Mouse (Mus musculus): Measurements from ENCODE around the gene Hpca.

Gene Hpca

GRCm38 (mm10) chr4:129136189-129136578 lies 14.3 kb upstream of the Hpca start:
- DNase-seq (ENCODE audit: low spot score in 2 of 2), result no peak

- no peak for DNase-seq (ENCODE audit: low spot score in 2 of 2)
Measured at GRCm38 (mm10) chr4:129135637-129136036, 13.8 kb upstream of the Hpca start.

GRCm38 (mm10) chr4:129134799-129135585 lies 13.2 kb upstream of the Hpca start:
- no peak for DNase-seq (ENCODE audit: low spot score in 2 of 2)

- no peak for DNase-seq (ENCODE audit: low spot score in 2 of 2)
Measured at GRCm38 (mm10) chr4:129130755-129131303, 9.0 kb upstream of the Hpca start.

GRCm38 (mm10) chr4:129130149-129130548 lies 8.3 kb upstream of the Hpca start:
- DNase-seq (ENCODE audit: low spot score in 2 of 2), result no peak

GRCm38 (mm10) chr4:129129387-129129786 lies 7.6 kb upstream of the Hpca start:
- no peak for DNase-seq (ENCODE audit: low spot score in 2 of 2)

- peak; percentile 59 to 75 for DNase-seq (ENCODE audit: low spot score in 2 of 2)
Measured at GRCm38 (mm10) chr4:129128582-129129338, 6.9 kb upstream of the Hpca start.

- DNase-seq (ENCODE audit: low spot score in 2 of 2), result no peak
Measured at GRCm38 (mm10) chr4:129125736-129126451, 4.1 kb upstream of the Hpca start.

GRCm38 (mm10) chr4:129124652-129125146 lies 2.9 kb upstream of the Hpca start:
- no peak for DNase-seq (ENCODE audit: low spot score in 2 of 2)

GRCm38 (mm10) chr4:129122719-129123118 lies 883 bp upstream of the Hpca start:
- no peak for DNase-seq (ENCODE audit: low spot score in 2 of 2)

GRCm38 (mm10) chr4:129122107-129122506 lies 271 bp upstream of the Hpca start:
- DNase-seq (ENCODE audit: low spot score in 2 of 2), result no peak

- DNase-seq (ENCODE audit: low spot score in 2 of 2), result peak in 1 of 2 experiments; percentile 68
Measured at GRCm38 (mm10) chr4:129120520-129121445, 1.1 kb downstream of the Hpca start.

- no peak for DNase-seq (ENCODE audit: low spot score in 2 of 2)
Measured at GRCm38 (mm10) chr4:129119708-129120107, 2.1 kb downstream of the Hpca start.

GRCm38 (mm10) chr4:129117720-129118510 lies 3.9 kb downstream of the Hpca start:
- DNase-seq (ENCODE audit: low spot score in 2 of 2), result no peak

- no peak for DNase-seq (ENCODE audit: low spot score in 2 of 2)
Measured at GRCm38 (mm10) chr4:129116703-129117102, 5.1 kb downstream of the Hpca start.

GRCm38 (mm10) chr4:129113083-129113988 lies 8.5 kb downstream of the Hpca start:
- DNase-seq (ENCODE audit: low spot score in 2 of 2), result peak; percentile 85 to 94

GRCm38 (mm10) chr4:129112231-129112630 lies 9.6 kb downstream of the Hpca start:
- DNase-seq (ENCODE audit: low spot score in 2 of 2), result no peak

- no peak for DNase-seq (ENCODE audit: low spot score in 2 of 2)
Measured at GRCm38 (mm10) chr4:129111350-129111749, 10.5 kb downstream of the Hpca start.

- no peak for DNase-seq (ENCODE audit: low spot score in 2 of 2)
Measured at GRCm38 (mm10) chr4:129110804-129111203, 11.0 kb downstream of the Hpca start.

Data from right cerebral cortex, postnatal 36 days (tissue).